ENCODE assay signal across 31 mouse cellular contexts in genomic region chr9:96029886-96030285, GRCm38 (mm10).
"Had no signal": no experiment of that assay in that cellular context is flagged by ENCODE, and none has a peak within 500 bp of the region (broad histone marks: within the 10 kb centered on the region; RNA-seq: fewer than 3 reads in every experiment).

No protein-coding gene starts in this region.

- H3K27me3 ChIP-seq: limb, embryonic 12.5 days; limb, embryonic 13.5 days; limb, embryonic 15.5 days; liver, embryonic 12.5 days; liver, embryonic 13.5 days; liver, embryonic 15.5 days; lung, embryonic 15.5 days; megakaryocyte, embryonic 14.5 days; midbrain, embryonic 12.5 days; midbrain, embryonic 15.5 days; neural tube, embryonic 12.5 days had no signal

- H3K4me1 ChIP-seq: limb, embryonic 10.5 days; limb, embryonic 12.5 days; limb, embryonic 13.5 days; limb, embryonic 15.5 days; liver, embryonic 13.5 days; liver, embryonic 15.5 days; lung, embryonic 15.5 days; megakaryocyte, embryonic 14.5 days; midbrain, embryonic 10.5 days; midbrain, embryonic 12.5 days; midbrain, embryonic 15.5 days; neural tube, embryonic 12.5 days had no signal

- H3K9ac ChIP-seq: limb, embryonic 12.5 days; limb, embryonic 13.5 days; limb, embryonic 15.5 days; liver, embryonic 12.5 days; liver, embryonic 13.5 days; liver, embryonic 14.5 days; liver, embryonic 15.5 days; liver, postnatal 0 days; lung, embryonic 14.5 days; lung, embryonic 15.5 days; midbrain, embryonic 12.5 days; midbrain, embryonic 15.5 days; neural tube, embryonic 12.5 days had no signal

- DNase-seq: left cerebral cortex, postnatal 4 days; liver; liver, embryonic 13.5 days; liver, postnatal 0 days; lung, adult 18-20 months; lung, adult 2 months; lung, embryonic 14.5 days; lung, postnatal 10 days; lung, postnatal 14 days; lung, postnatal 36 days; lung, postnatal 4 days; midbrain, embryonic 14.5 days had no signal

- H3K27ac ChIP-seq: limb, embryonic 10.5 days; limb, embryonic 12.5 days; limb, embryonic 13.5 days; limb, embryonic 15.5 days; liver, embryonic 12.5 days; liver, embryonic 13.5 days; liver, embryonic 14.5 days; liver, embryonic 15.5 days; lung, embryonic 15.5 days; macrophage; midbrain, embryonic 10.5 days; midbrain, embryonic 12.5 days; midbrain, embryonic 15.5 days; neural tube, embryonic 12.5 days had no signal

- ATAC-seq: liver, embryonic 12.5 days; liver, postnatal 0 days; lung, postnatal 0 days; midbrain, embryonic 15.5 days; midbrain, embryonic 16.5 days had no signal

- H3K4me2 ChIP-seq: limb, embryonic 12.5 days; limb, embryonic 13.5 days; limb, embryonic 15.5 days; liver, embryonic 11.5 days; liver, embryonic 12.5 days; liver, embryonic 13.5 days; liver, embryonic 15.5 days; lung, embryonic 14.5 days; lung, embryonic 15.5 days; midbrain, embryonic 11.5 days; midbrain, embryonic 12.5 days; midbrain, embryonic 15.5 days; neural tube, embryonic 12.5 days had no signal

- H3K9me3 ChIP-seq: limb, embryonic 10.5 days; limb, embryonic 12.5 days; limb, embryonic 13.5 days; limb, embryonic 15.5 days; liver, embryonic 12.5 days; liver, embryonic 13.5 days; liver, embryonic 15.5 days; lung, embryonic 15.5 days; megakaryocyte, embryonic 14.5 days; midbrain, embryonic 10.5 days; midbrain, embryonic 12.5 days; midbrain, embryonic 15.5 days; neural tube, embryonic 12.5 days had no signal

- H3K4me3 ChIP-seq: limb, embryonic 10.5 days; limb, embryonic 12.5 days; limb, embryonic 13.5 days; limb, embryonic 15.5 days; liver, embryonic 12.5 days; liver, embryonic 13.5 days; liver, embryonic 15.5 days; lung, embryonic 15.5 days; megakaryocyte, embryonic 14.5 days; midbrain, embryonic 10.5 days; midbrain, embryonic 12.5 days; midbrain, embryonic 15.5 days; myocyte; neural tube, embryonic 12.5 days had no signal
